Mouse (Mus musculus) urinary bladder, adult 18-20 months (tissue): ENCODE results near the gene Gramd4.
"Not testable (repeated sequence)": the region's sequence is repeated elsewhere in the genome, so short reads cannot be mapped to it uniquely, and the experiment has no call there.

ENCODE experiments used
- DNase-seq, 2 experiments: peaks; one replicate each; pipeline ENCODE4 v3.0.0; 2022; ENCODE audit warnings: low spot score in 2 of 2, mixed read lengths in 2 of 2

The Gramd4 gene

DNA sequence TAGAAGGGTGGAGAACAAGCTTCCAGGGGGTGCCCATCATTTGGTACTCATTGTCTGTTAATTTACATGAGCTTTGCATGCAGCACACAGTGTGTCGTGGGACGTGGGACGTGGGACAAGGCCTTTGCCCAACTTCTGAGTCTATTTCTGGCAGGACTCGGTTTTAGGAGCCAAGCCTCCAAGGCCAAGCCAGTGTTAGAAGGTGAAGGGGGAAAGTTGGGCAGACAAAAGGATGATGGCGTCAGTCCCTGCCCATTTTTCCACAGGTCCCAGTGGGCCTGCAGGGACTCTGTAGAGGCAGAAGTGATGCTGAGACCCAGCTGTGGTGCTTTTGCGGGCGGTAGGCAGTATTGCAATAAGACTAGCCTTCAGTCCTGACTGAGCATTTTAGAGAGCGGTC, 33.1 kb downstream of the Gramd4 start:
- no peak for DNase-seq

- no peak for DNase-seq
Observed at GRCm38 (mm10) chr15:86091201-86091997, 33.9 kb downstream of the Gramd4 start.

DNA sequence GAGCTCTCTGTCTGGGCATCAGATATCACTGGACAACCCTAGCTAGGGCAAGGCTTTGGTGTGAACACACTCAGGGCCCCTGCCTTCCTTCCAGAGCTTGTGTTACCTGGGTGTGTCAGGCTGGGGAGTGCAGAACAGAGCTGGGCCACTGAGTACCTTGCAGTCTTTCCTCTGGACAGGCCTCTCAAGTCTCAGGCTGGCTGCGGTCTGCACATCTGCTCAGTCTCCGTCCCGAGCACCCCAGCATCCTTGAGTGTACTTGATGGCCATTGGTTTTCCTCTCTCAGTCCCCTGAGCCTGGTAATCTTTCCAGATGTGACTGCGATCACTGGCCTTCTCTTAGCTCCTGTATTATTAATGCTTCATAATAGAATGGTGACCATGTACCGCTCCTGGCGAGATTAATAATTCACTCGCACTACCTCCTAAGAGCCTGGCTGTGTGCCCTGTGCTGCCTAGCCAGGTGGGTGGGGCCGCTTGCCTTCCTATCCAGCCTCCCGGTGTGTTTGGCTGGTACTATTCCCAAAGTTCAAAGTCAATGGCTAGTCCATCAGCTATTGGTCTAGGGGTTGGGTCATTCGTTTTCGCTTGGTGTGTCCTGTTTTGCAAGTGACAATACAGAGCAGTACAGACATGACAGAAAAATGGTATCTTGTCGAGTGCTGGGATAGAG, 34.6 kb downstream of the Gramd4 start:
- DNase-seq = no peak

DNA sequence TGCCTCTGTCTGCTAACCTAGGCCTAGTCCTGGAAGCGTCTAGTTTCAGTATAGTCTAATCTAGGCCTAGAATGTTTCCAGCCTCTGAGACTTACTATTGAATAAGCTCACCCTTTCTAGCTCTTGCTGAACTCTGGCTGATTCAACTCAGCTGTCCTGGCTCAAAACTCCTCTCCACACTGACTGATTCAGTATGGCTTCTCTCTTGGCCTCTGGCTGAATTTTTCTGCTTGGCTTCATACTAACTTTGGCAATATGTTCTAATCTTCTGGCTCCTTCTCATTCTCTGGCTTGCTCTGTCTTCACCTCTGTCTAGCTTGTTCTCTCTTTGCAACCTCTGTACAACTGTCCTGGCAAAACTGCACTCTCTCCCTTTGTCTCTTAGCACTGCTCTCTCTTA, 35.7 kb downstream of the Gramd4 start:
- no peak for DNase-seq

DNA sequence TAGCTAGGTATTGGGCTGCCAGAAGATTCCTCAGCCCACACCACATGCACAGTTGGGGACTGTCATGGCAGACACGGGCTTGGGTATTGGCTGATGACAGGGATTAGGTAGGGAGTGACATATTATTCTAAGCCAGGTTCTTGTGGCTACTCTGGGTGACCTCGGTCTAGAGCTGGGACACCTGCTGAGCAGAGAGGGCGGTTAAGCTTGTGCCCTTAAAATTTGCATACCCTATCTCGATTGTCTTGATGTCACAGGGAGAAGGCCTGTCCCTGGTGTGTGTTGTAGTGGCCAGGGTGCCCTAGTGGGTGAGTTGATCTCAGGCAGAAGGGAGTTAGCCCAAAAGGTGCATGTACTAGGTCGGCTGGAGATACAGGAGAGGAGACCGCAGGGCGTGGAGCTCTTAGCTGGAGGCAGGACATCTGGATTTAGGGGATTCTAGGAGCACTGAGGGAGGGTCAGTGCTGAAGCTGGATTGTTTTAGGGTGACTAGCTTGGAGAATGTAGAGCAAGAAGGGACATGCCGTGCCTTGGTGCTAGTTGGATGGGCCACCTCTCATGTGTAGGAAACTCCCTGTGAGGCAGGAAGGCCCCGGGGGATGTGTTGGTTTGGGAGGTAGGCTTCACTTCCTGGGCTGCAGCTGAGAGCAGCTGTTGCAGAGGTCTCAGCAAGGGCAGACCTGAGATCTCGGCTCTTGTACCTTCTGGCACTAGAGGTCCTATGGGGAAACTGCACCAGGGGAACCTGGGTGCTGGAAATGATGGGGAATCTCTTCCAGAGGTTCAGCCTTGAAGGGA, 37.0 kb downstream of the Gramd4 start:
- DNase-seq = no peak

DNA sequence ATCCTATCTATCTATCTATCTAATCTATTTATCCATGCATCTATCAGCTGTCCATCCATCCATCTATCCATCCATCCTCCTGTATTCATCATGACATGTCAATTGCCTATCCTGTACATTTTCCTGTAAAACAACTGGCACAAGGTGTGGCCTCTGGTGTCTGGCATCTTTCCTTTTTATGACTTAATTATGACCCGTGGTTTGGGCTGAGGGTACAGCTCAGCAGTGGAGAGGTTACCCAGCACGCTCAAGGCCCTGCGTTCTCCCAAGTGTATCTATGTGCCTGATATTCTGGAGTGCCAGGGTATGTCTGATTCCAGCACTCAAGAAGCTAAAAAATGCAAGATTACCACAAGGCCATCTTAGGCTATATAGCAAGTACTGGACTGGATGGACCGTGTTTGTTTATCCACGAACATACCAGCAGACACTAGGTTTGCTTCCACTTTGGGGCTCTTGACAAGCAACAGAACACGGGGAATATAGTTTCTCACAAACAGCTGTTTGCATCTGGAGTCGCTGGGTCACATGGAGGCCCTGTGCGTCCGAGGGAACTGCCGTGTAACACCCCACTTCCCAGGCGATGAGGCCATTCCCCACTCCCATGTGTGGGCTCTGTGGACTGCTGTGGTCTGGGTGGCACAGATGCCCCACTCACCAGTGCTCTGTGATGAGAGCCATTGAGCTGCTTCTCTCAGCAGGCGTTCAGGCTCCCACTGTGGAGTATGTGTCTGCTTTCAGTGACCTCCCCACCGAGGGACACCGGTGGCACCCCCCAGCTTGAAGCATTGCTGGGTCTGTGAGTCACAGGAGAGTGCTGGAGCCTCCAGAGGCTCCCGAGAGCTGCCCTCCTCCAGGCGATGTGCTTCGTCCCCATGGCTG, 38.5 kb downstream of the Gramd4 start:
- DNase-seq = no peak

- not testable (repeated sequence) for DNase-seq
Observed at GRCm38 (mm10) chr15:86096604-86097020, 39.1 kb downstream of the Gramd4 start.

GRCm38 (mm10) chr15:86097871-86098270, 40.4 kb downstream of the Gramd4 start:
- DNase-seq = no peak

DNA sequence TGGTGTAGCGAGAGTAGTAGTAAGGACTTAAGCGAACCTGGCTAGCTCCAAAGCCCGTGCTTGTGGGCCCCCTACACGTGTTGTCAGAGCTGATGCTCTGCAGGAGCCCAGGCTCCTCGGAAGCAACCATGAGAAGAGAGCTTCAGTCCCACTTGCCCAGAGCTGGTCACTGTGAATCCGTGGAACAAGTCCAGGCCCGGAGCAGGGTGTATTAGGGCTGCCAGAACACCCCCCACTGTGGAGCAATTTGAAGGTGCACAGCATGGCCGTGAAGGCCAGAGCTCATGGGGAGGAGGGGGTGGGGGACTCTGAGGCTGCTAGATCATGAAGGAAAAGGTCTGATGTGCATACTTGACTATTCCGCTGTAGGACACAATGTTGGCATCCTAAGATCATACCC, 44.1 kb downstream of the Gramd4 start:
- no peak for DNase-seq

DNA sequence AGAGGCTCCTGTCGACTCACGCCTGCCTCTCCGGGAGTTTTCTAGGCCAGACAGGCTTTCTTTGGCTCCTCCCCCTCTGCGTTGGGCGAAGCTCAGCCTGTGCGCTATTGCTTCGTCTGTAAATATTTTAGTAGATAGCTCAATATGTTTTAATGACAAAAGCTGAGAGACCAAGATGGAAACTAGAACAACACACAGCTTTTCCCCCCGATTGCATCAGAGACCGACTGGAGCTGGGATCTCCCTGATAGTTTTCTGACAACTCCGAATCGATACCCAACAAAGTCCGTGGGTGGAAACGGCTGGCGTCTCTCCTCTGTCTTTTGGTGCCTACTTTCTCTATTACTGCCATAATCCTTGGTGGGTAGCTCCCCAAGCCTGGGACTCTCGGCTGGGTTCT, 44.8 kb downstream of the Gramd4 start:
- DNase-seq = no peak

DNA sequence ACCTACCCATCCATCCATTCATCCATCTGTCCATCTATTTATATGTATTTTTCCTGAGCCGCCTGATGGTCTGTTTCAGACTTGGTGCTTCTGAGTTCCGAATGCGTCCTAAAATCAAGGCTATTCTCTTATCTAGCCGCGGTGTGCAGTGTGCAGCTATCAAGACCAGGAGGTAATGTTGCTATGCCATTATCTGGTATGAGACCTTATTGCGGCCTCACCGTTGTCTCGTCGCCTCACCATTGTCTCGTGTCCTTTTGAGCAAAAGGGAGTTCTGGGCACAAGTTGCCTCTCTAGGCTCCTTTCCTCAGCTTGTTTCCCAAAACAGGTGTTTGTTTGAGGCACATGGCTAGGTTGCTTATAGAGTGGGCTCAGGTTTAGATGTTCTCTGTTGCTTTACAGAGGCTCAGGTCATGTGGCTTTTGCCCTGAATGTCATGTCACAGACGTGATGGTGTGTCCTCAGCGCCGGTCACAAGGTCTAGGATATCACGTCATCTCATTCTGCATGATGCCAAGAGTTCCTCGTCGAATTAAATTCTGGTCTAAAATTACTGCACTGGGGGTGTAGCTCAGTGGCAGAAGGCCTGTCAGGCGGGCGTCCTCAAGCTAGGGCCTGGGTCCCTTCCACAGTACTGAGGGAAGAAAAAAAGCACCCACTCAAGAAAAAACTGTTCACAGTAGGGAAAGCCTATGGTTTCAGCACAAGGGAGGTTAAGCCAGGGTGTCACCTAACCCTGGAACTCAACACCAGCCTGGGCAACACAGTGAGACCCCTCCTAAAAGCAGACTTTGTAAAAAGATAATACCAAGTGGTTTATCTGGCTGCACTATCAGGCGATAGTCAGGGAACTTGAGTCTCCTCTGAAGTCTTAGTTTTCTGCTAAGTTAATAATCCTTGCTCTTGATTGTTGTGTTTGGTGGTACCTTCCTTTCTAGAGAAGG, 47.2 kb downstream of the Gramd4 start:
- DNase-seq = no peak

- DNase-seq = no peak
Observed at GRCm38 (mm10) chr15:86105345-86105697, 47.8 kb downstream of the Gramd4 start.

- no peak for DNase-seq
Observed at GRCm38 (mm10) chr15:86105751-86106150, 48.3 kb downstream of the Gramd4 start.

DNA sequence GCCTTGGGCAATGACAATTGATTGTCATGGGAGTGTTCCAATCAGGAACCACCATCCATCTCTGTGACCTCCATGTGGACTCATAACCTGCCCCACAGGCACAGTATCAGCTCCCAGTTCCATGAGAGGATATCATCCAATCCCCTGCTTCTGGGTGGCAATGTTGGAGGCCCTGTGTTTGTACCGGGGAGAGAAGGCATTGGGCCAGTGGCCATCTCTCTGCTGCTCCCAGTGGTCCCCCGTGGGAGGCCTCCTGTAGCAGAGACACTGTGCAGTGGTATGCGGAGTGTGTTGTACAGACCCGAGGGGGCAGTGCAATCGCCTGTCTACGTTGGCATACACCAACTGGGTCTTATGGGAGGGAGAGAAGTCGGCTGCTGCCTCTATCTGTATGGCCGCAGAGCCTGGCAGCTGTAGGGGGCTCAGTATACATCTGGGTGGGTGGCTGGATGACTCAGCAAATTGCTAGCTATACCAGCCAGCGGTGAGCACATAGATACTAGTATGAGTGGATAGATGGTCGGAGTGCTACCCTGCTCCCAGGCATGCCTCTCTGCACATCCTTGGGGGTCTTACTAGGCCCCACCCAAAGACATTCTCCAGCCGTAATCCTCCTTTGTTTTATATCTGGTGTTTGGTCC, 50.5 kb downstream of the Gramd4 start:
- DNase-seq = no peak

- no peak for DNase-seq
Observed at GRCm38 (mm10) chr15:86109245-86109644, 51.8 kb downstream of the Gramd4 start.

GRCm38 (mm10) chr15:86109650-86110211, 52.2 kb downstream of the Gramd4 start:
- no peak for DNase-seq

DNA sequence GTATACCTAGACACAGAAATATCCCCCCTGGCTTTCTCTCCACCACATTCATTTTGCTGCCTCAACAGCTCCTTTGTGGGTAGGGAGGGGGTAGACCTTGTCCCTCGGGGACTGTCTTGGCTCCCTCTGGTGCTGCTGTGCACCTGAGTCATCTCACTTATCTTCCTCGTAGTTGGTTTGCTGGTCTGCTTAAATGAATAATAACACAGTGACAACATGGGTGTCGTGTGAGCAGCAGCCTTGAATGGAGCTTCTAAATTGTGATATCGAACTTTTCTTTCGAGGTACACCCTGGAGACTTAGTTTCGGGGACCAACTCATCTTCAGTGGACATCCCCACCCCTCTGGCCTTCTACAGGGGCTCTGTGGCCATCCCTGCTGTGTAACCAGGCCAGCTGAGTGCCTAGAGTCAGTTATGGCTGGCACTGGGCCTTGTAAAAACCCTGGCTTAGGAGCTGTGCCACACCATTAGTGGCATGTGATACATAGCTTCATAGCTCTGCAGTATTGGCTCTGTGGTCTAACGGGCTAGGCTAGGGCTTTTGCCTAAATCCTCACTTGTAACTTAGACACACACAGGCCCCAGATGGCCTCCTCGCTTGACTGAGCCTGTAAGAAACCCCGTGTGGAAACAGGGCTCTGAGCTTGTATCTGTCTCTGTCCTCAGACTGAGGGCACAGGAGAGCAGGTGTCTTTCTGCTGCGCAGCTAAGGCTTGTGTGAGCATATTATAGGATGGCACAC, 53.0 kb downstream of the Gramd4 start:
- DNase-seq = no peak

- no peak for DNase-seq
Observed at GRCm38 (mm10) chr15:86112707-86113341, 55.3 kb downstream of the Gramd4 start.
